Mouse (Mus musculus) C2C12 (cell line): ENCODE data around the gene Lman1l. TPM values are rescaled to one million over a fixed set of nuclear protein-coding genes. Genes with fewer than 3 reads are reported as not detected.

ENCODE experiments used
- H3K27me3 ChIP-seq: one replicate; pipeline ENCODE4 v1.6.1; 2011; ENCODE audit not compliant: control insufficient read depth, insufficient read depth, insufficient read length
- H3K36me3 ChIP-seq: one replicate; pipeline ENCODE4 v1.6.1; 2011; ENCODE audit not compliant: control insufficient read depth, insufficient read depth
- H3K4me3 ChIP-seq: one replicate; pipeline ENCODE4 v1.5.1; 2011; ENCODE audit warnings: mild to moderate bottlenecking, control low read depth; ENCODE audit not compliant: poor library complexity, insufficient read depth, severe bottlenecking
- H3K79me2 ChIP-seq: one replicate; pipeline ENCODE4 v1.6.1; 2011; ENCODE audit not compliant: control insufficient read depth, insufficient read depth
- H3K79me3 ChIP-seq: one replicate; pipeline ENCODE4 v1.6.1; 2011; ENCODE audit warnings: low read depth, control low read depth
- H3ac ChIP-seq: one replicate; pipeline ENCODE3; 2011; ENCODE audit warnings: low read depth; ENCODE audit not compliant: control insufficient read depth, insufficient read length
- CEBPB ChIP-seq: IDR thresholded peaks from one replicate; pipeline ENCODE4 v1.6.1; 2011; ENCODE audit warnings: low read depth, mild to moderate bottlenecking, control low read depth, moderate library complexity
- CTCF ChIP-seq: IDR thresholded peaks from one replicate; pipeline ENCODE4 v1.5.1; 2011; ENCODE audit not compliant: control insufficient read depth, insufficient read depth, insufficient read length
- FOSL1 ChIP-seq: IDR thresholded peaks from one replicate; pipeline ENCODE4 v1.8.0; 2011; ENCODE audit warnings: mild to moderate bottlenecking, low read length; ENCODE audit not compliant: poor library complexity, insufficient read depth, severe bottlenecking
- MAX ChIP-seq: IDR thresholded peaks from one replicate; pipeline ENCODE4 v1.6.1; 2011; ENCODE audit warnings: mild to moderate bottlenecking, control low read depth
- MYOD1 ChIP-seq: IDR thresholded peaks from one replicate; pipeline ENCODE4 v1.6.1; 2011; ENCODE audit warnings: low read depth; ENCODE audit not compliant: control insufficient read depth, insufficient read length
- MYOG ChIP-seq: IDR thresholded peaks from one replicate; pipeline ENCODE4 v1.6.1; 2011; ENCODE audit not compliant: control insufficient read depth, insufficient read length; ENCODE audit errors: extremely low read depth
- USF1 ChIP-seq: IDR thresholded peaks from one replicate; pipeline ENCODE4 v1.6.1; 2011; ENCODE audit warnings: low read depth, mild to moderate bottlenecking, control low read depth, moderate library complexity
- polyA plus RNA-seq: library from polyadenylated mRNA; unstranded; fragments of >200 nt; fragmentation: generic; extraction: Trizol; gene quantifications from one replicate; pipeline ENCODE4 v1.2.1, GENCODE M21; 2012; ENCODE audit warnings: missing spikeins

Lman1l gene
- polyA plus RNA-seq, 1 experiment: 0.68 TPM

DNA sequence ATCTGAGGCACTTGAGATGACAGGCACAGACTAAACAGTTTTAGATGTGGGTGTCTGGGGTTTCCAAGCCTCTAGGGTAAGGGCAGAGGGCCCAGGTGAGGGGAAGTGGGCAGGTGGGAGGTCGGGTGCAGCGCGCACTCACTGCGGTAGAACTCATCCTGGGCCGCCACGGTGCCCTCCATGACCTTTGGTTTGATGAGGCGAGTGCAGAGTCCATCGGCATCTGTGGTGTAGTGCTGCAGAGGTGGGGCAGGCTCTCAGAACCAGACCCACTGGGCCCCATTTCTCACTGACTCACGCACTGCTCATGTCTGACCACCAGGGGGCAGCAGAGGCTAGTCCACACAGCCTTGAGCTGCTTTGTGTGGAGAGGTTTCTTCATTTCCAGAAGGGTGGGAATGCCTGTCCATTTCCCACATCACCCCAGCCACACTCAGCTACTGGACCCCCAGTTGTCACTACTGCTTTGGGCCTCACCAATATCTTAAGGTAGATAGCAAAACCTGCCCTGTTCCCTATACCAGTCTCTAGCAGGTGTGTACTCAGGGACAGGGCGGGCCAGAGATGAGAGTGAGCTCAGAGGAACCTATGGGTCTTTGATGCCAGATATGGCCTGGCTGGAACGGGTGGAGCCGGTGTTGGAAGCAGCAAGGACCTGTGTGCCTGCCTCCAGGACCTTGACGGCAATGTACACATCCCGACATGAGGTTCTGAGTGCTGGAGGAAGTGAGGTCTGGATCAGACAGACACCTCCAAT is 8.7 kb upstream of the Lman1l start:
- no peaks in the 10 kb centered on the region for H3K27me3 ChIP-seq
- peaks cover 54% of the 10 kb centered on the region for H3K36me3 ChIP-seq
- H3K79me3 ChIP-seq: peaks cover 23% of the 10 kb centered on the region
- H3K4me3 ChIP-seq: no peak overlapping the region
- no peak overlapping the region for H3ac ChIP-seq
- TF ChIP-seq MYOD1 (no peak), CTCF (peak; percentile 95)
- peaks cover 33% of the 10 kb centered on the region for H3K79me2 ChIP-seq

DNA sequence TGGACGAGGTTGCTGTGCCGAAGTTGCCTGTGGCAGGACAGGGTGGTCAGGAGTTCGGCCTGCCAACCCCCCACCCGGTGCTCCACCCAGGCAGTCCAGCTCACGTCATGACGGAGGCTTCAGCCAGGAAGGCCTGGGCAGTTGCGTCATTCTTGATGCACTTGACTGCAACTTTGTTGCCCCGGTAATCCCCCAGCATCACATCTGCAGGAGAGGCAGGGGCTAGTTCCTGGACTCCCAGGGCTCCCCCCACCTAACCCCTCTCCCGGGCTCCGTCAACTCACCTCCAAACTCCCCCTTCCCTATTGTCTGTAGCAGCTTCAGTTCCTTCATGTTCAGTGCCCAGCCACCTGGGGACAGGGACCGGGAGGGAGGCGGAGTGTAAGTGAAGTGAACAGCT is 8.1 kb upstream of the Lman1l start:
- Histone ChIP-seq H3ac (no peak overlapping the region), H3K4me3 (no peak overlapping the region), H3K79me2 (peaks cover 27% of the 10 kb centered on the region), H3K27me3 (no peaks in the 10 kb centered on the region), H3K36me3 (peaks cover 59% of the 10 kb centered on the region), H3K79me3 (peaks cover 24% of the 10 kb centered on the region)
- no peak for TF ChIP-seq MYOG
- TF ChIP-seq MYOD1: no peak
- no peak for TF ChIP-seq CEBPB
- TF ChIP-seq CTCF: no peak
- no peak for TF ChIP-seq FOSL1
- no peak for TF ChIP-seq MAX
- TF ChIP-seq USF1: no peak

DNA sequence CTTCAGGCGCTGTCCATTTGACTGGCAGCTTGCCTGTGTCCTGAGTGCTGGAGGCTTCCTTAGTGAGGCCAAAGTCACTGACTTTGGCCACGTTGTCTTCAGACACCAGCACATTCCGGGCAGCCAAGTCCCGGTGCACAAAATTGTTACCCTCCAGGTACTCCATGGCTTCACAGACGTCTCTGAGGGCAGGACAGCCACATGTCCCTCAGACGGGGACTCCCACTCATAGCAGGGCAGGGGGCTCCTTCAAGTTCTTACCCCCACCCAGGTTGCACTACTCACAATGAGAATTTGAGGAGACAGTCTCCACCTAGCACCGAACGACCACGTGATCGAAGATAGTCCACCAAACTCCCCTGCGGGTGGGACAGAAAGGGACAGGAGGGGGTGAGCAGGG is 7.3 kb upstream of the Lman1l start:
- Histone ChIP-seq H3K79me2 (peaks cover 20% of the 10 kb centered on the region), H3K36me3 (peaks cover 65% of the 10 kb centered on the region), H3K27me3 (no peaks in the 10 kb centered on the region), H3K79me3 (peaks cover 19% of the 10 kb centered on the region), H3ac (no peak overlapping the region), H3K4me3 (no peak overlapping the region)
- no peak for TF ChIP-seq FOSL1

DNA sequence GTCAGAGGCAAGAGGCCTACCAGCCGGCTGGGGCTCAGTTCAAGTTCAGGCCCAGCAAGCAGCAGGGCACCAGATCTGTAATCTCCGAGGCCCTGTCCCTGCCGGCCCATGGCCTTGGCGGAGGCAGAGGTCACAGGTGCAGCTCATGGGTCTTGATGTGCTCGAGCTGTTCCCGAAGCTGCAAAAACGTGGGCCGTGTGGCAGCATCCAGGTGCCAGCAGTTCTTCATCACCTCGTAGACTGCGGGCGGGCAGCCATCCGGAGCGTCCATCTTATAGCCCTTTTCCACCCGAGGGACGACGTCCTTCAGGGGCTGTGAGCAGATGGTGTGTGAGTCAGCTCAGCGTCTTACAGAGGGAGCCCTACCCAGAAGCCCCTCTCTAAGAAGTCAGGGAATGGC is 6.6 kb upstream of the Lman1l start:
- Histone ChIP-seq H3K27me3 (no peaks in the 10 kb centered on the region), H3ac (no peak overlapping the region), H3K36me3 (peaks cover 67% of the 10 kb centered on the region), H3K79me3 (peaks cover 12% of the 10 kb centered on the region), H3K79me2 (peaks cover 13% of the 10 kb centered on the region), H3K4me3 (no peak overlapping the region)
- TF ChIP-seq CTCF (no peak), MAX (no peak), USF1 (no peak), MYOD1 (no peak), MYOG (no peak), FOSL1 (no peak), CEBPB (no peak)

DNA sequence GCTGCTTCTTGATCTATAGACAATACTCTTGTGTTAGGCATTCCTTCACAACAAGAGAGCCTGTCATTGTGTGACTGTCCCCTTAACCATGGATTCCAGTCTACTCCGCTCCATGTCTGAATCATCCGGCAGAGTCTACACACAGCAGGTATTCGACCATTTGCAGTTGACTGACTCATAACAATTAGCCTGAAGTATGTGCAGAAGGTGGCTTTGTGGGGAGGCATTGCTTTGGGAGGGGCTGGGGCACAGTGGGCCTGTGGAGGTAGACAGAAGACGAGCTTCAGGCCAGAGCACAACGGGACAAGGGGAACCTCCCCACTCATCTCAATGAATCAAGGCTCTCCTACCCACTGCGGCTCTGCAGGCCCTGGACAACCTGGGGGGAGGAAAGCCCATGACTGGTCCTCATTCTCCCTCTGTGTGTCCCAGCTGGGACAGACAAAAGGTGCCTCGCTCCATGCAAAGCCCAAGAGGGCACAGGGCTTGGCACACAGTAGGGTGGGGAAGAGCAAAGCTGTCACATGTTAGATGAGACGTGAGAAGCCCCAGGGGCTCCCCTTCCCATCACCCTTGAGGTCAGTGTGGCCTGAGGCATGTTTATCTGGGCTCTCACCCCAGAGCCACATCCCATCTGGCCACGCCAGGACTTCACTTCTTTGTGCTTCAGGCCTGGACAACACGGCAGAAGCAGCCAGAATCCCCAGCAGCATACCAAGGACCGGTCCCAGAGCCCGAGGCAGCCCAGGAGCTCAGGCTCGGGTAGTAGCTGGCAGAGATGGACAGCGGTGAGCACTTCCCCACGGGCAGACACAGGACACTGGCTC is 5.3 kb upstream of the Lman1l start:
- peaks cover 5% of the 10 kb centered on the region for H3K79me3 ChIP-seq
- TF ChIP-seq CTCF: no peak
- peak; percentile 57 for TF ChIP-seq MYOD1
- TF ChIP-seq USF1: peak; percentile 24
- TF ChIP-seq MAX: peak; percentile 85
- no peak for TF ChIP-seq FOSL1
- no peaks in the 10 kb centered on the region for H3K79me2 ChIP-seq
- peaks cover 67% of the 10 kb centered on the region for H3K36me3 ChIP-seq
- H3K27me3 ChIP-seq: no peaks in the 10 kb centered on the region
- H3K4me3 ChIP-seq: no peak overlapping the region
- H3ac ChIP-seq: peak overlapping the region; percentile 12

DNA sequence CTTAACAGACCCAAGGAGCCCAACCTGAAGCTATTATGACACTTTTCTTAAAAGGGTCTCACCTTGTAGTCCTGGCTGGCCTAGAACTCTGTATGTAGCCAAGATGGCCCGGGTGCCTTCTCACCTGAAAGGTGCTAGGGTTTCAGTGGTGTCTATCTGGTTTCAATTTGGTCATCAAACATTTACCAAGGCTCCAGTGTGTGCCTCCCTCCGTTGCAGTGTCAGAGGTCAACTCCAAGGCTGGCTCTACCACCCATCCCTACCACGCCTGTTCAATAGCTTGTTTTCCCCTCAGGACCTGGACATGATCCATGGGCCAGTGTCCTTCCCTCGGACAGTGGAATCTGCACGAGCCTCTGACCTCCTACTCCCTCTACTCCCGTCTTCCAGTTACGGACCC is 3.7 kb upstream of the Lman1l start:
- Histone ChIP-seq H3ac (no peak overlapping the region), H3K79me3 (peaks cover 5% of the 10 kb centered on the region), H3K4me3 (no peak overlapping the region), H3K27me3 (no peaks in the 10 kb centered on the region), H3K36me3 (peaks cover 51% of the 10 kb centered on the region), H3K79me2 (no peaks in the 10 kb centered on the region)
- TF ChIP-seq CEBPB (no peak), USF1 (no peak), MYOD1 (no peak), FOSL1 (no peak), MYOG (no peak), MAX (no peak), CTCF (no peak)
